Mouse (Mus musculus) right cerebral cortex, postnatal 10 days (tissue): ENCODE measurements at regions not wholly inside any gene's neighbourhood (a gene's known extent, or its start where the extent isn't known, plus 50 kb on each side); places are given as distances from the start of the nearest gene placed in this dataset.

ENCODE experiments used
- DNase-seq, 2 experiments: peaks; one replicate each; pipeline ENCODE4 v3.0.0; 2021; ENCODE audit warnings: low spot score in 2 of 2

DNA sequence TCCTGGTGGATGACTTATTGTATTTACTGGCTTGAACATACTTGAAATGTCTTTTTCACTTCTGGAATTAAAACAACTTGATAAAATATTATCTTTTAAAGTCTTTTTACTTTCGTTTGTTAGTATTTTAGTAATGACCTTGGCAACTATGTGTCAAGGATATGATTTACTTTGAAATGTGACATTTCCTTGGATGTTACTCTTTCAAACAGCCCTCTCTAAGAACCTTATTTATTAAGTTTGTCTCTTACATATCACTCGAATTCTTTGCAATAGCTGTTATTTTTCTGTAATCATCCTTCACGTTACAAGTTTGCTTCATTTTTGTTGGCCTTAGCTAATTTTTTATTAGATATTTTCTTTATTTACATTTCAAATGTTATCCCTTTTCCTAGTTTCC is 469.8 kb downstream of the Eepd1 start:
- no peak for DNase-seq

- DNase-seq, result peak; percentile 22 to 29
These were observed 477.7 kb downstream of the Eepd1 start for GRCm38 (mm10) chr9:25959082-25959481.

GRCm38 (mm10) chr9:25985450-25985849 is 504.1 kb downstream of the Eepd1 start:
- no peak for DNase-seq

DNA sequence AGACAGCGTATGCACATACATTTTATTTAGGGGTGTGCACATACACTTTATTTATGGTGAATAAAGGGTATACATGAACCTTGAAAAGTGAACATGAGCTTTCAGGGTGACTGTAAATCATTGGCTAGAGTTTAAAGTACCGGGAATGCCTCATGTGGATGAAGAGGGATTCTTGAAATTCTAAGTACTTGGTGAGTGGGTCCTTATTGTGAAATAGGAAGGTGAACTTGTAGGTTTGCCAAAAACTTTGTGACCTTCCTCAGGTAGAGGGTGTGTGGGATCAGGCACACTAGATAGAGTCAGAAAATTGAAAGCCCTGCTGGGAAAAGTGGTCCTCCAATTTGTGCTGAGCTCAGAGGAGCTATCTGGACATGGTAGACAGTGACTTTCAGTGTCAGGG is 504.6 kb downstream of the Eepd1 start:
- DNase-seq, result no peak

GRCm38 (mm10) chr9:26001821-26002220 is 520.5 kb downstream of the Eepd1 start:
- DNase-seq, result no peak
